Mouse (Mus musculus) 3134 (cell line): ENCODE results near the gene Anp32b.
A peak's percentile ranks its signal among the peaks of the same experiment; 100 is the strongest.

Experiments
- DNase-seq: peaks from one replicate; pipeline ENCODE4 v3.0.0-alpha.2; 2011; ENCODE audit warnings: low spot score; ENCODE audit not compliant: insufficient read length; ENCODE audit errors: extremely low read depth

The Anp32b gene

GRCm38 (mm10) chr4:46452481-46452850, 1.8 kb downstream of the Anp32b start:
- DNase-seq, result peak; percentile 88

- no peak for DNase-seq
Measured at GRCm38 (mm10) chr4:46452855-46453719, 2.4 kb downstream of the Anp32b start.

- DNase-seq, result no peak
Measured at GRCm38 (mm10) chr4:46454097-46454864, 3.6 kb downstream of the Anp32b start.

- DNase-seq, result no peak
Measured at GRCm38 (mm10) chr4:46456762-46457161, 6.1 kb downstream of the Anp32b start.

- DNase-seq, result no peak
Measured at GRCm38 (mm10) chr4:46457186-46457585, 6.5 kb downstream of the Anp32b start.

GRCm38 (mm10) chr4:46458411-46458810, 7.7 kb downstream of the Anp32b start:
- DNase-seq, result no peak

- no peak for DNase-seq
Measured at GRCm38 (mm10) chr4:46463130-46463830, 12.6 kb downstream of the Anp32b start.

GRCm38 (mm10) chr4:46465740-46466139, 15.0 kb downstream of the Anp32b start:
- DNase-seq, result no peak

- no peak for DNase-seq
Measured at GRCm38 (mm10) chr4:46475101-46475500, 24.4 kb downstream of the Anp32b start.

- no peak for DNase-seq
Measured at GRCm38 (mm10) chr4:46479081-46479480, 28.4 kb downstream of the Anp32b start.

GRCm38 (mm10) chr4:46485696-46486417, 35.2 kb downstream of the Anp32b start:
- peak; percentile 80 for DNase-seq

GRCm38 (mm10) chr4:46487348-46487747, 36.6 kb downstream of the Anp32b start:
- no peak for DNase-seq

- peak; percentile 98 for DNase-seq
Measured at GRCm38 (mm10) chr4:46489028-46489925, 38.6 kb downstream of the Anp32b start, which contains the start of gene Nans. Gene Nans (plus strand): TSS chr4:46489248.

GRCm38 (mm10) chr4:46493071-46493470, 42.4 kb downstream of the Anp32b start:
- no peak for DNase-seq

GRCm38 (mm10) chr4:46495543-46495942, 44.8 kb downstream of the Anp32b start:
- no peak for DNase-seq

- DNase-seq, result no peak
Measured at GRCm38 (mm10) chr4:46497286-46497892, 46.7 kb downstream of the Anp32b start.

GRCm38 (mm10) chr4:46498511-46498910, 47.8 kb downstream of the Anp32b start:
- DNase-seq, result no peak

GRCm38 (mm10) chr4:46498976-46499375, 48.3 kb downstream of the Anp32b start:
- no peak for DNase-seq
